Mouse (Mus musculus) intestine, postnatal 0 days (tissue): Measurements from ENCODE around the gene Hecw2. TPM values are rescaled to one million over a fixed set of nuclear protein-coding genes. Genes with fewer than 3 reads are reported as not detected.

Source experiments
- ATAC-seq: fragments of 200-750 bp; cut with Nextera tagmentation; 2 replicates; pipeline ENCODE4 v1.8.0; 2017; ENCODE audit warnings: mild to moderate bottlenecking, moderate TSS enrichment, moderate library complexity
- H3K27ac ChIP-seq: fragments of 300-500 bp; sonication (generic); 2 replicates; pipeline ENCODE4 v1.5.1; 2014; ENCODE audit warnings: mild to moderate bottlenecking, low read depth, low read length, moderate library complexity
- H3K27me3 ChIP-seq: fragments of 300-500 bp; sonication (generic); replicated peaks from 2 replicates; pipeline ENCODE4 v1.6.1; 2014; ENCODE audit warnings: low read length, mixed read lengths; ENCODE audit not compliant: control insufficient read depth, insufficient read depth
- H3K36me3 ChIP-seq: fragments of 300-500 bp; sonication (generic); 2 replicates; pipeline ENCODE4 v1.6.1; 2014; ENCODE audit warnings: mild to moderate bottlenecking, moderate library complexity; ENCODE audit not compliant: control insufficient read depth, insufficient read depth
- H3K4me1 ChIP-seq: fragments of 300-500 bp; sonication (generic); replicated peaks from 2 replicates; pipeline ENCODE4 v1.6.1; 2014; ENCODE audit warnings: antibody characterized with exemption, low read length, mixed read lengths; ENCODE audit not compliant: control insufficient read depth, insufficient read depth
- H3K4me2 ChIP-seq: fragments of 300-500 bp; sonication (generic); replicated peaks from 2 replicates; pipeline ENCODE4 v1.6.1; 2014; ENCODE audit warnings: low read depth, mild to moderate bottlenecking, moderate library complexity
- H3K4me3 ChIP-seq: fragments of 300-500 bp; sonication (generic); 2 replicates; pipeline ENCODE4 v1.5.1; 2014; ENCODE audit warnings: low read depth, low read length
- H3K9ac ChIP-seq: fragments of 300-500 bp; sonication (generic); 2 replicates; pipeline ENCODE4 v1.6.1; 2014; ENCODE audit warnings: mild to moderate bottlenecking, low read depth, low read length
- H3K9me3 ChIP-seq: fragments of 300-500 bp; sonication (generic); 2 replicates; pipeline ENCODE4 v1.6.1; 2016; ENCODE audit warnings: mixed run types; ENCODE audit not compliant: control insufficient read depth
- CTCF ChIP-seq: sonication (generic); IDR thresholded peaks from 2 replicates; pipeline ENCODE4 v1.5.1; 2016; ENCODE audit warnings: low read depth, mild to moderate bottlenecking, control low read depth, antibody characterized with exemption, moderate library complexity
- WGBS: fragments of 180-500 bp; shearing (Covaris S2); extraction: QIAGEN DNeasy Blood & Tissue Kit; methylation state at CpG from one replicate; pipeline ENCODE4 v1.1.7; 2014; 5-methylcytosine and 5-hydroxymethylcytosine counted together
- polyA plus RNA-seq: library from polyadenylated mRNA; unstranded; fragments of >200 nt; fragmentation: Nextera tagmentation; extraction: Ambion mirVana; gene quantifications from 2 replicates; pipeline ENCODE4 v1.2.1, GENCODE M21; 2015

Gene Hecw2
- polyA plus RNA-seq, 1 experiment from 2014 or later, result 0.69 TPM

DNA sequence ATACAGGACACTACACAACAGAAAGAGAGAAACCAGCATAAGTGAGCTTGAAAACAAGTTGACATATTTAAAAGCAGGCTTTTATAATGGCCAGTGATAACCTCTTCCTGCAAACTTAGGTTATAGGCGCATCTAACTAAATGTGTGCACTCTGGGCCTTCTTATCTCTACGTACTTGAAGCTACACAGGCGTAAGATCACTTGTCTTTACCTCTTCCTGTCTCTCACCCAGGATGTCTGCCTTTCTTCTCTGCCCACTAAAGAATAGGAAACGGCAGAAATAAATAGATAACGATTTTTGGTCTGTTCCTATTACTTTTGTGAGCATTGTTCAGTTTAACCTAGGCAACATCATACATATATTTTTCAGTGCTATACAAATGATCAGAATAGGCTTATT, 397.9 kb downstream of the Hecw2 start:
- H3K36me3 ChIP-seq, result no peaks in the 10 kb centered on the region
- H3K4me2 ChIP-seq, result no peak overlapping the region
- no peaks in the 10 kb centered on the region for H3K4me1 ChIP-seq
- no peak for TF ChIP-seq CTCF
- no peak overlapping the region for H3K9ac ChIP-seq
- no peak for ATAC-seq
- H3K27me3 ChIP-seq, result no peaks in the 10 kb centered on the region
- WGBS, result 71% methylated on average over 5 of the region's 5 CpGs
- H3K27ac ChIP-seq, result no peak overlapping the region
- H3K4me3 ChIP-seq, result no peak overlapping the region
- no peaks in the 10 kb centered on the region for H3K9me3 ChIP-seq

DNA sequence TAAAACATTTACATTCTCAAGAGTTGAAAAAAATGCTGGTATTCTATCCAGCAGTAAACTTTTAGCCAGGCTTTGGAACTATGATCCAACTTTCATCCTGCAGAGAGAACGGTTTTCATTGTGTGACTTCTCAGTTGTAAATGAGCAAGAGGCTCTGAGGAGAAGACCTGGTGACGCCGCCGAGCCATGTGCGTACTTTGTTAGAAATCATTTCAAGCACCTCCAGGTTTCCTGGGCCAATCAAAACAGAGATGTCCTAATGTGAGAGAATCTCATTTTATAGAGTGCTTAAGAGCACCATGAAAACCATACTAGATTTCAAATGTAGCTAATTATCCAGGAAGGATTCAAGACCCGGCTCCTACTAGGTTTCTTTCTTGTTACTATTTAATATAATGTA, 398.7 kb downstream of the Hecw2 start:
- Histone ChIP-seq H3K4me1 (no peaks in the 10 kb centered on the region), H3K9ac (no peak overlapping the region), H3K27me3 (no peaks in the 10 kb centered on the region), H3K36me3 (no peaks in the 10 kb centered on the region), H3K9me3 (no peaks in the 10 kb centered on the region), H3K4me2 (no peak overlapping the region), H3K4me3 (no peak overlapping the region), H3K27ac (no peak overlapping the region)
- 90% methylated on average over 6 of the region's 6 CpGs for WGBS
- no peak for ATAC-seq
- no peak for TF ChIP-seq CTCF

DNA sequence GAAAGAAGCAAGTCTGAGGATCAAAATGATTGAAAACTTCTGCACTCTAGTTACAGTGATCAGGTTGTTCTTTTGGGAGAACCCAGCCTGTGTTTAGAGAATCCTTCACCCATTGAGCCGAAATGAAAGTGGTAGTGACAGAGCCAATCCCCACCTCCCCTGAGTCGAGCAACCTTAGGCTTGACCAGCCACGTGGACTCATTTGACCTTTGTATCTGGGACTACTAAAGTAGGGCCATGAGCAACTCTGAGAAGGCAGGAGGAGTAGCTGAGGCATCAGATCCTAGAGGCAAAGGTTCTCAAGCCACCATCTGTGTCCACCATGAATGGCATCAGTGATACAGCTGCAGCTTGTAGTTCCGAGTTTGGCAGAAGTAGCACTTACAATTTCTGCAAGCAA, 399.4 kb downstream of the Hecw2 start:
- 69% methylated on average over 4 of the region's 4 CpGs for WGBS
- no peak for ATAC-seq
- Histone ChIP-seq H3K4me3 (no peak overlapping the region), H3K36me3 (no peaks in the 10 kb centered on the region), H3K4me1 (no peaks in the 10 kb centered on the region), H3K9ac (no peak overlapping the region), H3K9me3 (no peaks in the 10 kb centered on the region), H3K27me3 (no peaks in the 10 kb centered on the region), H3K27ac (no peak overlapping the region), H3K4me2 (no peak overlapping the region)
- no peak for TF ChIP-seq CTCF

DNA sequence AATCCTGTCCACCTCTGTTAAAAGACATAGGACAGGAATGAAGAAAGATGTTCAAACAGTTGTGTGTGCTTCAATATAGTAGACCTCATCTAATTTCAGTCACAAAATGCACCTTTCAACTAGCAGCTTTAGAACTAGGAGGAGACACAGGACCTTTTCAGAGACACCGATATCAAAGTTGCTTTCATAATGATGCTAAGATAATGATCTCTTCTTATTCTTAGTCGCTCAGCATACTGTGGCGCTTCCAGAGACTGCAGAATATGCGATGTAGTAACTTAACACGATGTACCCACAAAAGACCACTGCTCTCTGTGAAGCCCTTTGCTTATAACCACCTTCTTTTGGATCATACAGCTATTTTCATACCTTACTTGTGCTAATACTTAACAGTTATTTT, 399.9 kb downstream of the Hecw2 start:
- H3K27ac ChIP-seq, result no peak overlapping the region
- H3K4me3 ChIP-seq, result no peak overlapping the region
- H3K9ac ChIP-seq, result no peak overlapping the region
- H3K27me3 ChIP-seq, result no peaks in the 10 kb centered on the region
- H3K4me1 ChIP-seq, result no peaks in the 10 kb centered on the region
- H3K36me3 ChIP-seq, result no peaks in the 10 kb centered on the region
- no peak for ATAC-seq
- no peak overlapping the region for H3K4me2 ChIP-seq
- no peaks in the 10 kb centered on the region for H3K9me3 ChIP-seq
- no peak for TF ChIP-seq CTCF
- WGBS, result 93% methylated on average over 5 of the region's 5 CpGs

DNA sequence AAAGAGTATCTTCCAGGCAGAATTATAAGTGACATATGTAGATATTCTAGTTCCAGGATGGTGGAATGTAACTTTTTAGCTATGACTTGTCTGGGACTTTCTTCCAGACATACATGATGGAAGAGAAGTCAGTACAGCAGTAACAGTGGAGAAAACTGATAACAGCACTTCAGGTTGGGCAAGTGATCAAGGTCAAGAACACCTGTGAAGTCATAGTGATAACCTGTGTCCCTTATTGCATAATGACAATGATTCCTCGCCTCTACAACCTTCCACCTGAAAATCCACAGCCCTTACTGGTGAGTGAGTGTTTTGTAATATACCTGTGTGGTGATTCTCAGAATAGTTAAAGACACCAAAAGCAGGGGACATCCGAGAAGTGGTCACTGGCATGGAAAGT, 400.7 kb downstream of the Hecw2 start:
- H3K4me3 ChIP-seq, result no peak overlapping the region
- no peaks in the 10 kb centered on the region for H3K36me3 ChIP-seq
- H3K4me1 ChIP-seq, result no peaks in the 10 kb centered on the region
- no peaks in the 10 kb centered on the region for H3K27me3 ChIP-seq
- no peak overlapping the region for H3K9ac ChIP-seq
- TF ChIP-seq CTCF, result no peak
- 44% methylated on average over 2 of the region's 2 CpGs for WGBS
- peak; percentile 56; the same call in 1 of the 2 replicates for ATAC-seq
- no peaks in the 10 kb centered on the region for H3K9me3 ChIP-seq
- no peak overlapping the region for H3K4me2 ChIP-seq
- H3K27ac ChIP-seq, result no peak overlapping the region

DNA sequence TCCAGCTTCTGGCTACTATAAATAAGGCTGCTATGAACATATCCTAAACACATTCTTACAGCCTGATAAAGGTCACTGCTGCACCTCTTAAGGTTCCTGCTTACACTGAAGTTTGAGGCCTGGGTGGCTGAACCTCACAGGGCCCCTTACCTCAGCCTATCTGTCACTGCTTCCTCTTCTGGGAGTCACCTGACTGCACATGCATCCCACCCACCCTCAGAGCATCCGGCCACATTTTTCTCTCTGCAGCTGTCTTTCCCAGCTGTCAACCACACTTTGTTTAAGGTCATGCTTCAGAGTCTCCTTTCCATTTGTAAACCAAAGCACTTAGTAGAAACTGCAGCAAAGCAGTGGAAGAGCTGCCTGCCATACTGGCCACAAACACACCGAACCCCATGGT, 403.6 kb downstream of the Hecw2 start:
- Histone ChIP-seq H3K9me3 (no peaks in the 10 kb centered on the region), H3K4me1 (no peaks in the 10 kb centered on the region), H3K27me3 (no peaks in the 10 kb centered on the region), H3K36me3 (no peaks in the 10 kb centered on the region), H3K27ac (no peak overlapping the region), H3K9ac (no peak overlapping the region), H3K4me2 (no peak overlapping the region), H3K4me3 (no peak overlapping the region)
- TF ChIP-seq CTCF, result no peak
- no peak for ATAC-seq
- WGBS, result 92% methylated on average over 2 of the region's 2 CpGs

DNA sequence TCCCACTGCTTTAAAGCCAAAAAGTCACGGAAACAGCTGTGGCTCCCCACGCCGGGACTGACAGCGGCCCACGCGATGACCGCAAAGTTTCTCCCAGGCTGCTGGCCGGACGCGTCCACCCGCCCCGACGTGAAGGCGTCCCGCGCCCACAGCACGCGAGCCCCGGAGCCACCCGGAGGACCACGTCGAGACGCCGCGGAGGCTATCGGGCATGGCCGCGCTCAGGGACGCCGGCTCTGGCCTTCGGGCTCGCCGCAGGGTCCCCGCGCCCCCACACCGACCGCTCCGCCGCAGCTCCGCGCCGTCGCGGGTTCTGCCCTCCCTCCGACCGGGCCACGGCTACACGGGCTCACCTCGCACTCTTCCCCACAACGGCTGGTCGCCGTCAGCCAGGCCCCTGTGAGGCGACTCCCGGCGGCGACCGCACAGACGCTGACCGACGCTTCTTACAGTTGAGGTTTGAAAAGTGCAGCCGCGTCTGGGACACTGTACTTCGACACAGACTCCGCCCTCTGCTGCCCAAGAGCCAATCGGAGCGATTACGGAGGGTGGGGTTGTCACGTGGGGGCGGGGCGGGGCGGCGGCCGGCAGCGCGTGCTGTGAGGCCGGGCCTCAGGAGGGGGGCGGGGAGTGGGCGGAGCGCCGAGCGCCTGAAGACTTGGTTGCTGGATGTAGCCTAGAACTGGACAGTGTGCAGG, 410.1 kb downstream of the Hecw2 start, which contains the start of gene Stk17b:
TSS of gene Stk17b (minus strand) at position 504 of the 698 bp plus-strand sequence.
- peak; percentile 97 for ATAC-seq
- Histone ChIP-seq H3K4me1 (no peaks in the 10 kb centered on the region), H3K9ac (peak within 1 kb of the TSS; percentile 94), H3K4me3 (peak within 1 kb of the TSS; percentile 95), H3K9me3 (no peaks in the 10 kb centered on the region), H3K4me2 (peak within 1 kb of the TSS; percentile 77), H3K27me3 (no peaks in the 10 kb centered on the region), H3K36me3 (no peaks in the 10 kb centered on the region), H3K27ac (peak within 1 kb of the TSS; percentile 97)
- TF ChIP-seq CTCF, result no peak
- WGBS, result under 1% methylated on average over 80 of the region's 81 CpGs
